Mouse (Mus musculus): ENCODE results near the gene Tmem232. TPM values are rescaled to one million over a fixed set of nuclear protein-coding genes. Genes with fewer than 3 reads are reported as not detected.
"Not testable (repeated sequence)": the region's sequence is repeated elsewhere in the genome, so short reads cannot be mapped to it uniquely, and the experiment has no call there.

The Tmem232 gene
- polyA plus RNA-seq, 1 experiment from 2014 or later, result 0.14 TPM

- Histone ChIP-seq H3K27ac (no peak overlapping the region), H3K36me3 (no peaks in the 10 kb centered on the region), H3K4me1 (replicated peaks) (no peaks in the 10 kb centered on the region), H3K9me3 (no peaks in the 10 kb centered on the region), H3K27me3 (ENCODE audit: insufficient read depth, poor library complexity, severe bottlenecking) (no peaks in the 10 kb centered on the region), H3K4me3 (no peak overlapping the region)
- WGBS, result 90% methylated on average over 6 of the region's 6 CpGs
- no peak for DNase-seq (ENCODE audit: low spot score)
These were observed 220.0 kb downstream of the Tmem232 start for GRCm38 (mm10) chr17:65320623-65321022.

- no peaks in the 10 kb centered on the region for H3K36me3 ChIP-seq
- no peaks in the 10 kb centered on the region for H3K27me3 ChIP-seq (ENCODE audit: insufficient read depth, poor library complexity, severe bottlenecking)
- H3K27ac ChIP-seq, result no peak overlapping the region
- H3K4me3 ChIP-seq, result no peak overlapping the region
- no peaks in the 10 kb centered on the region for H3K9me3 ChIP-seq
- DNase-seq (ENCODE audit: low spot score), result no peak
- no peaks in the 10 kb centered on the region for H3K4me1 ChIP-seq (replicated peaks)
These were observed 240.6 kb downstream of the Tmem232 start for GRCm38 (mm10) chr17:65299946-65300345.

GRCm38 (mm10) chr17:65297831-65298230 lies 242.8 kb downstream of the Tmem232 start:
- H3K4me1 ChIP-seq (replicated peaks), result no peaks in the 10 kb centered on the region
- 89% methylated on average over 5 of the region's 5 CpGs for WGBS
- H3K9me3 ChIP-seq, result no peaks in the 10 kb centered on the region
- no peak for DNase-seq (ENCODE audit: low spot score)
- H3K4me3 ChIP-seq, result no peak overlapping the region
- no peaks in the 10 kb centered on the region for H3K27me3 ChIP-seq (ENCODE audit: insufficient read depth, poor library complexity, severe bottlenecking)
- no peak overlapping the region for H3K27ac ChIP-seq
- no peaks in the 10 kb centered on the region for H3K36me3 ChIP-seq

- no peaks in the 10 kb centered on the region for H3K36me3 ChIP-seq
- no peaks in the 10 kb centered on the region for H3K4me1 ChIP-seq (replicated peaks)
- 0 out of 2 replicates have a peak, but pooled peaks cover 2% of the 10 kb centered on the region for H3K9me3 ChIP-seq
- H3K4me3 ChIP-seq, result no peak overlapping the region
- no peak for DNase-seq (ENCODE audit: low spot score)
- no peak overlapping the region for H3K27ac ChIP-seq
- no peaks in the 10 kb centered on the region for H3K27me3 ChIP-seq (ENCODE audit: insufficient read depth, poor library complexity, severe bottlenecking)
- 76% methylated on average over 2 of the region's 2 CpGs for WGBS
These were observed 288.4 kb downstream of the Tmem232 start for GRCm38 (mm10) chr17:65252160-65252559.

GRCm38 (mm10) chr17:65250261-65250660 lies 290.3 kb downstream of the Tmem232 start:
- no peak overlapping the region for H3K4me3 ChIP-seq
- no peaks in the 10 kb centered on the region for H3K27me3 ChIP-seq (ENCODE audit: insufficient read depth, poor library complexity, severe bottlenecking)
- H3K27ac ChIP-seq, result no peak overlapping the region
- no peaks in the 10 kb centered on the region for H3K4me1 ChIP-seq (replicated peaks)
- no peaks in the 10 kb centered on the region for H3K36me3 ChIP-seq
- DNase-seq (ENCODE audit: low spot score), result no peak
- 92% methylated on average over 8 of the region's 8 CpGs for WGBS
- H3K9me3 ChIP-seq, result 0 out of 2 replicates have a peak, but pooled peaks cover 2% of the 10 kb centered on the region

GRCm38 (mm10) chr17:65243716-65244115 lies 296.9 kb downstream of the Tmem232 start:
- no peak overlapping the region for H3K27ac ChIP-seq
- H3K27me3 ChIP-seq (ENCODE audit: insufficient read depth, poor library complexity, severe bottlenecking), result no peaks in the 10 kb centered on the region
- H3K36me3 ChIP-seq, result no peaks in the 10 kb centered on the region
- H3K4me3 ChIP-seq, result no peak overlapping the region
- 0 out of 2 replicates have a peak, but pooled peaks cover 2% of the 10 kb centered on the region for H3K9me3 ChIP-seq
- H3K4me1 ChIP-seq (replicated peaks), result no peaks in the 10 kb centered on the region
- no peak for DNase-seq (ENCODE audit: low spot score)
- WGBS, result 91% methylated on average over 5 of the region's 5 CpGs

GRCm38 (mm10) chr17:65225347-65225916 lies 315.1 kb downstream of the Tmem232 start:
- no peaks in the 10 kb centered on the region for H3K9me3 ChIP-seq
- WGBS, result 44% methylated on average over 6 of the region's 6 CpGs

GRCm38 (mm10) chr17:65221687-65222086 lies 318.9 kb downstream of the Tmem232 start:
- H3K4me1 ChIP-seq (replicated peaks), result peaks cover 12% of the 10 kb centered on the region
- not testable (repeated sequence) for DNase-seq (ENCODE audit: low spot score); H3K27me3 ChIP-seq (ENCODE audit: insufficient read depth, poor library complexity, severe bottlenecking); H3K9me3 ChIP-seq; H3K4me3 ChIP-seq; H3K27ac ChIP-seq; H3K36me3 ChIP-seq
- WGBS, result 94% methylated on average over 6 of the region's 6 CpGs

More at GRCm38 (mm10) chr17:65225347-65225916, 315.1 kb downstream of the Tmem232 start:
- peak; percentile 3 for DNase-seq (ENCODE audit: low spot score)
- Histone ChIP-seq H3K27me3 (ENCODE audit: insufficient read depth, poor library complexity, severe bottlenecking) (no peaks in the 10 kb centered on the region), H3K27ac (no peak overlapping the region), H3K4me3 (no peak overlapping the region), H3K4me1 (replicated peaks) (peaks cover 12% of the 10 kb centered on the region), H3K36me3 (no peaks in the 10 kb centered on the region)

Other genes starting within 250 kb of the Tmem232 start
- gene Vapa, start 72.8 kb upstream of the Tmem232 start, polyA plus RNA-seq (2016; fragmentation: Nextera tagmentation; extraction: Ambion mirVana), result 184 and 190 TPM in 2 replicates
- 0.09 and 0.17 TPM in 2 replicates for gene Txndc2, start 101.4 kb upstream of the Tmem232 start, polyA plus RNA-seq (2016; fragmentation: Nextera tagmentation; extraction: Ambion mirVana)
- 60.8 and 63.2 TPM in 2 replicates for gene Rab31, start 232.0 kb upstream of the Tmem232 start, polyA plus RNA-seq (2016; fragmentation: Nextera tagmentation; extraction: Ambion mirVana)
- gene Ppp4r1, start 241.8 kb upstream of the Tmem232 start, polyA plus RNA-seq (2016; fragmentation: Nextera tagmentation; extraction: Ambion mirVana), result 51.0 and 59.6 TPM in 2 replicates